Mouse (Mus musculus) monocyte, adult 2 months (primary cell): ENCODE measurements around the gene Hnrnpll.

Source experiments
- DNase-seq, 2 experiments: peaks; one replicate each; pipeline ENCODE4 v3.0.0; 2022; ENCODE audit warnings: low spot score in 2 of 2, low read depth in 1 of 2

The Hnrnpll gene

GRCm38 (mm10) chr17:80061783-80062619 lies at the start of gene Hnrnpll:
TSS of gene Hnrnpll (minus strand) at chr17:80062334.
- peak; percentile 90 for DNase-seq

DNA sequence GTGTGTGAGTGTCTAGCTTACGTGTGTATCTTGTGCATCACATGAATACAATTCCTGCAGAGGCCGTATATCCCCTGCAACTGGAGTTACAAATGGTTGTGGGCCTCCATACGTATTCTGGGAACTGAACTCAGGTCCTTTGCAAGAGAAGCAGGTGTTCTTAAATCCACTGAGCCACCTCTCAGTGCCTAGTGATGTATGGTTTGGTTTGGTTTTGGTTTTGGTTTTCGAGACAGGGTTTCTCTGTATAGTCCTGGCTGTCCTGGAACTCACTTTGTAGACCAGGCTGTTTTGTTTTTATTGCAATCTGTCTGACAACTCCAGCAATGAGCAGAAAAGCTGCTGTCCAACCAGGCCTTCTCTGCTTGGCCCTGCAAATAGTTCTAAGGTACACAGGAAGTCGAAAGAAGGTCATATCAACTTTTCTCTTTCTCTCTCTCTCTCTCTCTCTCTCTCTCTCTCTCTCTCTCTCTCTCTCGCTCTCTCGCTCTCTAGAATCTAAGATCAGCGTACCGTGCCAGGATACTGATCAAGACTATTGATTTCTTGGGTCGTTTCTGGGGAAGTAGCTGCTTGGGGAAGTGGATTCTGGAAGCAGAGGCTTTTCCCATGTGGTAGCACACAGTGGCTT lies 43.3 kb upstream of the Hnrnpll start:
- no peak for DNase-seq

DNA sequence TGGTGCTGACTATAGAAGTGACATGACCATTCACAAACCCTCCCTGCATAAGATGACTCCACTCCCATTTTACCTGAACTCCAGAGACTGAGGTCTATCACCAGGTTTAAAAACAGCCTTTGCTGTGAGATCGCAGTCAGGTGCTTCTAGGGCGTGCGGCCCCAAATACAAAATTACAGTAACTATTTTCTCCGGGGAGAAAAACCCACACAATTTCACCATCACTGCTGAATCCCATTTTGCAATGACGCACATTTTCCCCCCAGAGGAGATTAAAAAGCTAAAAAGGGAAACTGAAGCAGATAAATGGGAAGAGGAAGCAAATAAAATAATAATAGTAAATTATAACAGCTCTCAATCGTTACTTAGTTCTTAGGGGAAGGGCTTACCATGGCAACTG lies 37.7 kb upstream of the Hnrnpll start:
- DNase-seq, result no peak

DNA sequence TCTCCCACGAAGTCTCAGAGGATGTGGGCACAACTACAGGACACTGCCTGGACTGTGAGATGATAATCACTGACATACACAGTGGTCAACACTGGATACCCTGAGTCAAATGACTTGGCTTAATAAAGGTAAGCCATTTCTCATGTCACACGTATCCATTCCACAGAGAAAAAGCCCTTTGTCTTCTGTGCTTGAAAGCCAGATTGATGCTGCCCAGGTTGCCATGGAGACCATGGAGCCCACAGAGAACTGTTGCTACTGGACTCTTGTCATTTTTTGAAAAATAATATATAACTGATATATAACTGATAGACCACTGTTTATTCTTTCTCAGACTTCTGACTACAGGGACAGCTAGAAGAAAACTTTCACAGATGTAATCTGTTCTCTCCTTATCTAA lies 35.1 kb upstream of the Hnrnpll start:
- DNase-seq, result no peak

GRCm38 (mm10) chr17:80096720-80097114 lies 34.6 kb upstream of the Hnrnpll start:
- no peak for DNase-seq

GRCm38 (mm10) chr17:80096043-80096719 lies 34.0 kb upstream of the Hnrnpll start:
- no peak for DNase-seq

DNA sequence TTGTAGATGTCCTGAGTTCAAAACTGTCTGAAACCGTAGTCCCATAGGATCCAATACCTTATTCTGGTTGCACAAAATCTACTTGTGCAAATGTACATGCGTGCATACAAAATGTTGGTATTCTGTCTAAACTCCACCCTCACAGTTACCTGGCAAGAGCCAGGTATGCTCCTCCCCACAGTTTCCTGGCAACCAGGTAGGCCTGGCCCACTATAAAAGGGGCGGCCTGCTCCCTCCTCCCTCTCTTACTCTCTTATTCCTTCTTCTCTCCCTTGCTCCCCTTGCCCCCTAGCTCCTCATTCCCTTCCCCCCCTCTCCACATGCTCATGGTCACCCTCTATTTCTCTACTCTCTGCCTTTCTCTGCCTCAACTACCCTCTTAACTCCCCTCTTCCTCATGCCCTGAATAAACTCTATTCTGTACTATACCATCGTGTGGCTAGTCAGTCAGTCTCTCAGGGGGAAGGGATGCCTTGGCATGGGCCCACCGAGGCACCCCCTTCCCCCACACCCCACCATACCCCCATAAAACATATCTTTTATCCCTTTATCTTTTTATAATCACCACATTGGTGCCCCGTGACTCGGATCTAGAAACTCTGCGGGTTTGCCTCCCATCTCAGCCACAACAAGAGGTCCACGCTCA lies 33.2 kb upstream of the Hnrnpll start:
- DNase-seq, result no peak

GRCm38 (mm10) chr17:80091879-80092549 lies 29.9 kb upstream of the Hnrnpll start:
- no peak for DNase-seq

- DNase-seq, result no peak
These were observed 28.4 kb upstream of the Hnrnpll start for GRCm38 (mm10) chr17:80090551-80090950.

- no peak for DNase-seq
These were observed 26.0 kb upstream of the Hnrnpll start for GRCm38 (mm10) chr17:80088168-80088567.

GRCm38 (mm10) chr17:80086591-80086990 lies 24.5 kb upstream of the Hnrnpll start:
- no peak for DNase-seq

DNA sequence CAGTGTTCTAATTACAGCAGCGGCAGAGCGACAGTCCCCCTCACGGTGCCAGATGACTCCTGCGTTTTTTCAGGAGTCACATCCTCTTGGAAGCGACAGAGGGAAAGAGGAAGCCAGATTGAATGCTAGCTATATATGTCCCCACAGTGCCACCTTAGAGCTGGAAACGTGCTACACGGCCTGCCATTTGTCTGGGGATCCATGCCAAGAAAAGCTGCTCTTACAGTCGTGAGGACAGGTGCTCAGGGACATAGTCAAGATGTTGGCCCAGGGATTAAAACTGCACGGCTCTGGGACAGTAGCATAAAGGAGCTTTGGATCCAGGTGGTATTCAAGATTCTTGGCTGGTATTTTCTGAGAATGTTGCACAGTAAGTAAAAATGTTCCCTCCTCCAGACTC lies 22.3 kb upstream of the Hnrnpll start:
- DNase-seq, result no peak

DNA sequence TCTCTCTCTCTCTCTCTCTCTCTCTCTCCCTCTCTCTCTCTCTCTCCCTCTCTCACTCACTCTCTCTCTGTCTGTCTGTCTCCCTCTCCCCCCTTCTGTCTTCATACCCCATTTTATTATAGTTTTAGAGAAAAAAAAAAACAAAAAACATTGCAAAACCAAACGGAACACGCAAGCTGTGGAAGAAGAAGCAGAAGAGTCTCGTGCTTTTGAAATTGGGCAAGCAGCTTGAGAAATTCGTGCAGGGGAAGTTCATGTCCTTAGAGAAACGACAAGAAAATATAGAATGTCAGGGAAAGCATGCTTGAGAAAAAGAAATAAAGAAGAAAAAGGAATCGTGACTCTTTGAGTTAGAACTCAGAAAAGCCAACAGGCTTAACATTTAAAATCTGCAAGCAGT lies 21.1 kb upstream of the Hnrnpll start:
- DNase-seq, result no peak

DNA sequence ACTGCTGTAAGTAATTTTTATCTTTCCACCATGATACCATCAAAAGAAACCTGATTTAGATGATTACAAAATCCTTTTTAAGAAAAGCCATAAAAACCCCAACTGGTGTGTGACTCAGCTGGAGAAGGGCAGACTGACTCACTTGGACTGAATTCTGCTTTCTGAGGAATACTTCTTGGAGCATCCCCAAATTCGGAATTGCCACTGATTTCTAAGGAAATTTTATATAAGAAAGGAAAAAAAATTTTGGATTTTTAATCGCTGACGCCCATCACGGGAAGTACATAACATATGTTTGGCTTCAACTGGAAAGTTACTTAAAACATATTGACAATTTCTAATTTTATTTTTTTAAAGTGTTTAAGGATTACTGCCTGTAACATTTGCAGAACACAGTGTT lies 16.6 kb upstream of the Hnrnpll start:
- no peak for DNase-seq

DNA sequence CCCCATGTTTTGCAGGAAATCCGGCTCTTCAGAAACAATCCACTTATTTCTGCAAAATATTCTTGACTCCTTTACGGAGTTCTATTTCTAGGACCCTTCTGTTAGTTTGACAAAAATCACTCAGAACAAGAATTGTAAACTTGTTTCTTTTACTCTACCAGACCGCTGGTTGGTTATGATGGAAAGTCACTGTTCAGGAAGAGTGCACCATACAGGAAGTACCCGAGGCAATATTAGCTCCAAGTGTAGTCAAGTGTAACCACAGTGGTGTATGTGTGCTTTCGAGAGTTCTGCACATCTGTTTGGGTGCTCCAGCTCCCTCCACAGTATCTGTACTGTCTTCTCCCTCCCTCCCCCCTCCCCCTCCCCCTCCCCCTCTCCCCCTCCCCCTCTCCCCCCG lies 5.1 kb upstream of the Hnrnpll start:
- no peak for DNase-seq

DNA sequence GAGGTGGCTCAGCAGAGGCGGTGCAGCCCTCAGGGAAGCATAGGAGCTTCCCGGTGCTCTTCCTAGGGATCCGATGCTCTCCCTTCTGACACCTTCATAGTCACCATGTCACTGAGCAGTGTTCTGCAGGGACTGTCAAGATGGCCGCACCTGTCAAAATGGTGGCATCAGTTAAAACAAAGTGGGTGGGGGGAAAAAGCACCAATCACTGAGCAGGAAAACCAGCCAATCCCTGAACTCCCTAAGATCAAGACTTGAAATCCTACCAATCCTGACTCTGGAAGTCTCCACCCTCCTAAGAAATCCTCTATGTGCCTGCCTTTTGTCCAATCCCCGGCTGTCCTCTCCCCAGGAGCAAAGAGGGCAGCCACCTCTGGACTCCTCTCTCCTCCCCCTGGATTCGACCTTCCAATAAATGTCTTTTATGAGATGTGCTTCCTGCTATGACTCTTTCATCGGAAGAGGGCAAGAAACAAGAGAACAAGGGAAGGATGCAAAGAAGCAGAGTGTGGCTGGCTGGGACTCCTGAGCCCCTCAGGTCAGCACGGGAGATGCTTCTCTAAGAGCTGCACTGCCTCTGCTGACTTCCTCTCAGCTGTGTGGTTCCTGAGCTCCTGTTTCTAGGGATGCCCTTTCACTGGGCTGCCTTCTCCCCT lies 1.8 kb upstream of the Hnrnpll start:
- DNase-seq, result no peak

GRCm38 (mm10) chr17:80063386-80063785 lies 1.3 kb upstream of the Hnrnpll start:
- DNase-seq, result no peak

DNA sequence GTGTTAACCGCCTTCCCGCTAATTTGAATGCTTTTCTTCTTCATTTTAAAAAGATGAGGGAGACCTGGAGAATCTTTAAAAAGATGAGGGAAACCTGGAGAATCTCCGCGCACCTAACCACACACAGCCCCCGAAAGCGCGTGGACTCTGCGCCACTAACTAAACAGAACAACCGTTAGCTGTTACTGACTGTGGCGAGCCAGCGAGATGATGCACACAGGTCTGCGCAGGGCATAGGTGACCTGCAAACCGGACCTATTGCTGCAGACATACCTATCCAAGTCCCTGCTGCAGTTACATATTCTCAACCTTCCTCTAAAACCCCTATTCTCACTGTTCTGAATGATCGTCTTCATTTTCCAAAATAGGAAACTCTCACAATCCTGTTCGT lies 481 bp upstream of the Hnrnpll start:
- DNase-seq, result no peak

GRCm38 (mm10) chr17:80060828-80061782 lies 1.0 kb downstream of the Hnrnpll start:
- DNase-seq, result peak in 1 of 2 experiments; percentile 33
